Mouse (Mus musculus) midbrain, embryonic 14.5 days (tissue): Measurements from ENCODE around the gene Kif26b. TPM values are rescaled to one million over a fixed set of nuclear protein-coding genes. Genes with fewer than 3 reads are reported as not detected.

Source experiments
- ATAC-seq: fragments of 200-750 bp; cut with Nextera tagmentation; 2 replicates; pipeline ENCODE4 v1.8.0; 2017; ENCODE audit warnings: moderate number of reproducible peaks, moderate library complexity; ENCODE audit not compliant: low FRiP score, low TSS enrichment
- DNase-seq: peaks from one replicate; pipeline ENCODE4 v3.0.0-alpha.2; 2015
- H3K27ac ChIP-seq: fragments of 300-500 bp; sonication (generic); replicated peaks from 2 replicates; pipeline ENCODE4 v1.5.1; 2014; ENCODE audit warnings: mild to moderate bottlenecking, low read depth, low read length, moderate library complexity
- H3K27me3 ChIP-seq: fragments of 300-500 bp; sonication (generic); 2 replicates; pipeline ENCODE4 v1.6.1; 2014; ENCODE audit warnings: low read length, control low read depth, mixed read lengths; ENCODE audit not compliant: control insufficient read depth, insufficient read depth
- H3K36me3 ChIP-seq: fragments of 300-500 bp; sonication (generic); 2 replicates; pipeline ENCODE4 v1.6.1; 2014; ENCODE audit warnings: low read length, control low read depth; ENCODE audit not compliant: control insufficient read depth, insufficient read depth
- H3K4me1 ChIP-seq: fragments of 300-500 bp; sonication (generic); 2 replicates; pipeline ENCODE4 v1.6.1; 2014; ENCODE audit warnings: mild to moderate bottlenecking, antibody characterized with exemption, low read length, control low read depth; ENCODE audit not compliant: control insufficient read depth, insufficient read depth
- H3K4me2 ChIP-seq: fragments of 300-500 bp; sonication (generic); 2 replicates; pipeline ENCODE4 v1.6.1; 2014; ENCODE audit warnings: mild to moderate bottlenecking, low read length, moderate library complexity
- H3K4me3 ChIP-seq: fragments of 300-500 bp; sonication (generic); replicated peaks from 2 replicates; pipeline ENCODE4 v1.5.1; 2014; ENCODE audit warnings: low read depth, low read length
- H3K9ac ChIP-seq: fragments of 300-500 bp; sonication (generic); replicated peaks from 2 replicates; pipeline ENCODE4 v1.6.1; 2014; ENCODE audit warnings: mild to moderate bottlenecking, low read length, moderate library complexity
- H3K9me3 ChIP-seq: fragments of 300-500 bp; sonication (generic); 2 replicates; pipeline ENCODE4 v1.6.1; 2016; ENCODE audit warnings: low read length, control low read depth, mixed read lengths; ENCODE audit not compliant: control insufficient read depth
- WGBS: fragments of 180-500 bp; shearing (Covaris S2); extraction: QIAGEN DNeasy Blood & Tissue Kit; methylation state at CpG from one replicate; pipeline ENCODE4 v1.1.7; 2014; 5-methylcytosine and 5-hydroxymethylcytosine counted together
- polyA plus RNA-seq: library from polyadenylated mRNA; unstranded; fragments of >200 nt; fragmentation: Nextera tagmentation; extraction: Ambion mirVana; gene quantifications from 2 replicates; pipeline ENCODE4 v1.2.1, GENCODE M21; 2014

The Kif26b gene
- polyA plus RNA-seq, 1 experiment from 2014 or later, result 12.8 TPM

DNA sequence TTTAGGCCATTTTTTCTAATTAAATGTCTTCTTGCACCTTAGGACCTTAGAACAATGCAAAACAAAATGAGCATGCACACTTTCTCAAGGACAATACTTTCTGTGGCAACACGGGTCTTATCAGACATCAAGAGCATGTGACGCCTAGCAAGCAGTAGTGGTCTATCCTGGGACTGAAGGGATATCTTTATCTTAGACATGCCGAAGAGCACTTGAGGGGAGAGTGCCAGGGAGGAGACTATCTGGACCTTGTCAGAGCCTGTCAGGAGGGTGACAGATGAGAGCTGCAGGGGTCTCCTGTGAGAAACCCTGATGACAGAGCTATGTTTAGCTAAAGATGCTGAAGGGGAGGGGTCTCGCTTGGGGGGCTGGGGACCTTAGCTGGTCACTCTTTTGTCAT, 116.0 kb downstream of the Kif26b start:
- Histone ChIP-seq H3K4me3 (no peak overlapping the region), H3K4me1 (no peaks in the 10 kb centered on the region), H3K9ac (no peak overlapping the region), H3K9me3 (no peaks in the 10 kb centered on the region), H3K27me3 (no peaks in the 10 kb centered on the region), H3K36me3 (no peaks in the 10 kb centered on the region), H3K27ac (no peak overlapping the region), H3K4me2 (no peak overlapping the region)
- no peak for DNase-seq
- 87% methylated on average over 4 of the region's 4 CpGs for WGBS
- no peak for ATAC-seq

DNA sequence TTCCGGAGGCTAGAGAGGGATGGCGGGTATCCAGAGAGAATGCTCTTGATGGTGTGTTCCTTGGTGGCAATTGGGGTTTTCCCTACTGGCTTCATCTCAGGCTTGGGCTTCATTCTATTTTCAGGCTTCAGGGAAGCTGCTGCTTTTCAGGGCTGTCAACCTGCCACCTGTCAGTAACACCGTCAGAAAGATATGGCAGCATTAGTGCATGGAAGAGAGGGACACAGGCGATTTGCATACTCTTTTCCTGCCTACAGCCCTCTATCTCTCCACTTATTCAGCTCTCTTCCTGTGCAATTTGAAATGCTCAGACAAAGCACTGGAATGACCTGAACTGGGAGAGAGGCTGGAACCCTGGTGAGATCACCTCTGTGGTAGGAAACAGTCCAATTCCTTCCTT, 117.7 kb downstream of the Kif26b start:
- WGBS, result 75% methylated on average over 4 of the region's 4 CpGs
- no peak overlapping the region for H3K4me3 ChIP-seq
- no peak for ATAC-seq
- no peaks in the 10 kb centered on the region for H3K9me3 ChIP-seq
- H3K4me1 ChIP-seq, result no peaks in the 10 kb centered on the region
- no peaks in the 10 kb centered on the region for H3K27me3 ChIP-seq
- H3K27ac ChIP-seq, result no peak overlapping the region
- no peak for DNase-seq
- H3K9ac ChIP-seq, result no peak overlapping the region
- H3K36me3 ChIP-seq, result no peaks in the 10 kb centered on the region
- no peak overlapping the region for H3K4me2 ChIP-seq

DNA sequence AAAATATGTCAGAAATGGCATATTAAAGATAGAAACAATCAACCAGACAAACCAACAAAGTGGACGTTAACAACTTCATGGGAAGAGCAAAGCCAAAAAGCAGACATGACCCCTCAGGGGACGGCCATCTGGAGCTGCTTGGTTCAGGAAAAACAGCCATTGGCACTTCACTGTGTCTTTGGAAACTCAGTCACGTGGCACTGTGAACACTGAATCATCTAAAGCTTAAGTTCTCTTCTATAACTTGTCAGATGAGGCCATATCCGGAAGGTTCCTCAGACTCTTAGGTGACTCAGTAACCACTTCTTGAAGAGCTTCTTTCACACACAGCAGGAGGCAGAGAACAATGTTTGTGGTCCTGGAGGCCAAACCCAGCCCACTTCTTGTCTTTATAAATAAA, 126.6 kb downstream of the Kif26b start:
- H3K27me3 ChIP-seq, result no peaks in the 10 kb centered on the region
- H3K4me2 ChIP-seq, result no peak overlapping the region
- H3K27ac ChIP-seq, result no peak overlapping the region
- ATAC-seq (no peak), DNase-seq (no peak)
- no peaks in the 10 kb centered on the region for H3K9me3 ChIP-seq
- H3K36me3 ChIP-seq, result no peaks in the 10 kb centered on the region
- WGBS, result 88% methylated on average over 4 of the region's 4 CpGs
- no peak overlapping the region for H3K9ac ChIP-seq
- no peak overlapping the region for H3K4me3 ChIP-seq
- H3K4me1 ChIP-seq, result no peaks in the 10 kb centered on the region

DNA sequence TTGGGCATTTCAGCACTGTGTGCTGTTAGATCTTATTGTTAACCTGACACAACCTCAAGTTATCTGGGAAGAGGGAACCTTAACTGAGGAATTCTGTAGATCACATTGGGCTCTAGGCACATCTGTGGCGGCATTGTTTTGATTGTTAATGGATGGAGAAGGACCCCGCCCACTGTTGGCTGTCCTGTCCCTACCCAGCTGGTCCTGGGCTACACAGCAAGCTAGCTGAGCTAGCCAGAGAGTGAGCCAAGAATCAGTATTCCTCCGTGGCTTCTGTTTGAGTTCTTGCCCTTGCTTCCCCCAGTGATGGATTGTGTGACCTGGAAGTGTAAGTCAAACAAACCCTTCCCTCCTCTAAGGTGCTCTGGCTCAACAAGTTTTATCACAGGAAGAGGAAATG, 132.1 kb downstream of the Kif26b start:
- WGBS, result 71% methylated on average over 3 of the region's 3 CpGs
- no peaks in the 10 kb centered on the region for H3K36me3 ChIP-seq
- H3K4me1 ChIP-seq, result no peaks in the 10 kb centered on the region
- H3K9me3 ChIP-seq, result no peaks in the 10 kb centered on the region
- ATAC-seq, result no peak
- no peaks in the 10 kb centered on the region for H3K27me3 ChIP-seq
- no peak overlapping the region for H3K27ac ChIP-seq
- no peak for DNase-seq
- H3K4me3 ChIP-seq, result no peak overlapping the region
- no peak overlapping the region for H3K9ac ChIP-seq
- no peak overlapping the region for H3K4me2 ChIP-seq

DNA sequence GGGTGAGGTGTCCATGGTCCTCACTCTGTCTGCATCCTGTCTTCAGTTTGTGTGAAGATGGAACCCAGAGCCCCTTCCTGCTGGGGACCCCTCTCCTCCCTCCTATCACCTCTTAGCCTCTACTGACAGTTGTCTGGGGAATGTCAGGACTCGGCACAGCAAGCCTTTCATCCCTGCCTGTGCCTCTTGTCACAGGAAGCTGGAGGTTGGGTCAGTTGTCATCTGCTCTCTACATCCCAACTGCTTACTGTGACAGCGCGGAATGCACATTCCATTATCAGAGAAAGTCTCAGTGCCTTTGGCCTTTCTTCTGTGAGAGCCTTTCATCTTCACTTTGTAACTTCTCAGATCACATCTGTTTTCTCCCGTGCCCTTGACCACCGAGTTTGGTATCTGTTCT, 132.6 kb downstream of the Kif26b start:
- H3K9ac ChIP-seq, result no peak overlapping the region
- no peak overlapping the region for H3K4me2 ChIP-seq
- H3K4me1 ChIP-seq, result no peaks in the 10 kb centered on the region
- ATAC-seq (no peak), DNase-seq (no peak)
- no peaks in the 10 kb centered on the region for H3K9me3 ChIP-seq
- 44% methylated on average over 5 of the region's 5 CpGs for WGBS
- H3K4me3 ChIP-seq, result no peak overlapping the region
- H3K36me3 ChIP-seq, result no peaks in the 10 kb centered on the region
- H3K27ac ChIP-seq, result no peak overlapping the region
- H3K27me3 ChIP-seq, result no peaks in the 10 kb centered on the region

- Histone ChIP-seq H3K27ac (no peak overlapping the region), H3K27me3 (no peaks in the 10 kb centered on the region), H3K4me3 (no peak overlapping the region), H3K36me3 (no peaks in the 10 kb centered on the region), H3K9ac (no peak overlapping the region), H3K4me1 (no peaks in the 10 kb centered on the region), H3K4me2 (no peak overlapping the region), H3K9me3 (no peaks in the 10 kb centered on the region)
- DNase-seq (no peak), ATAC-seq (no peak)
- WGBS, result 79% methylated on average over 1 of the region's 1 CpGs
These were observed 134.6 kb downstream of the Kif26b start for GRCm38 (mm10) chr1:178663539-178663938.

DNA sequence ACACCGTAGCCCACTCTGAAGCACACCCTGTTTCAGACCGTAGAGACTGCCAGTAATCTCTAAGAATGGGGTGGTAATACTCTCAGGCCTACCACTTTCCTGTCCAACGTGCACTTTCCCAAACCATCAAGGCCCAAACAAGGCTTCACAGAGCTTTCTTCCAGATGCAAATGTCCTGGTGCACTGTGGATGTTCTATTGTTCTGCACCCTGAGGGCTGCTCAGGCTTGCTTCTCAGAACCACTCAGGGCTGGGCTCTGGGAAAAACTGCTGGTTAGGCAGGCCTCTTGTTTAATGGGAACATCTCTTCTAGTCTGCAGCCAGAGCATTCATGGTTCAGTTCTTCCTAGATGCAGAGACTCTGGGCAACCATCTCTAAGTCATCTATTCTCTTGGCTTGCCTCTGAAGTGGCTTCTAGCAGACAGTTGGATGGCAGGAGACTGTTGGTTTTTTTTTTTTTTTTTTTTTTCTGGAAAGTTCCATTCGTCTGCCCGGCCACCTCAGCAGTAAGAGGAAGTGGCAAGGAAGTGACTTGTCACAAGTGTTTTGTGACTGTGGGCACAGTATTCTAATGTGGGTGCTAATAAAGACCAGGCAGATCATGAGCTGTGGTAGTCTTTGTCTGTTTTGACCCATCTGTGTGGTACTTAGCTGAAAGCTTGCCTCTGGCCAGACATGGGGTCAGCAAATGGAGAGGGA, 135.5 kb downstream of the Kif26b start:
- Histone ChIP-seq H3K9ac (no peak overlapping the region), H3K4me2 (no peak overlapping the region)
- no peak for DNase-seq

DNA sequence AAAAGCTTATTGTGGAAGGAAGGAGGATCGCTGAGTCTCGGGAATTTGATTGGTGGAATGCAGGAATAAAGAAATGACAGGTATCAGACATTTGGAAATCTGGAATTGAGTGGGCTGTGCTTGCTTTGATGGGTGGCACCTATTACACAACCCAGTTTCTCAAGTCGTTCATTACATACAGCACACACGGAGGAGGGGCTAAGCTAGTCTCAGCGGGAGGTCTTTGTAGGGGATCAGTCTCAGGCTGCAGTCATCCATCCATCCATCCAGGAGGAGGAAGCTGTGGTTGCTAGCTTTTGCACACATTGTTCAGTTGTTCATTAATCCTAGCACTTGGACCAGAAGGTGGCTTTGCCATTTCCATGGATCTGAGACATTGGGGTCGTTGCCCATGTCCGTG, 137.6 kb downstream of the Kif26b start:
- no peak overlapping the region for H3K4me2 ChIP-seq
- no peaks in the 10 kb centered on the region for H3K36me3 ChIP-seq
- no peak for ATAC-seq
- H3K4me3 ChIP-seq, result no peak overlapping the region
- no peaks in the 10 kb centered on the region for H3K9me3 ChIP-seq
- no peak overlapping the region for H3K9ac ChIP-seq
- 72% methylated on average over 7 of the region's 7 CpGs for WGBS
- H3K27me3 ChIP-seq, result no peaks in the 10 kb centered on the region
- no peaks in the 10 kb centered on the region for H3K4me1 ChIP-seq
- no peak overlapping the region for H3K27ac ChIP-seq
- DNase-seq, result no peak

More for the DNA sequence above, 135.5 kb downstream of the Kif26b start:
- Histone ChIP-seq H3K27ac (no peak overlapping the region), H3K4me1 (no peaks in the 10 kb centered on the region), H3K9me3 (no peaks in the 10 kb centered on the region), H3K36me3 (no peaks in the 10 kb centered on the region), H3K4me3 (no peak overlapping the region), H3K27me3 (no peaks in the 10 kb centered on the region)
- no peak for ATAC-seq
- WGBS, result 69% methylated on average over 5 of the region's 5 CpGs

DNA sequence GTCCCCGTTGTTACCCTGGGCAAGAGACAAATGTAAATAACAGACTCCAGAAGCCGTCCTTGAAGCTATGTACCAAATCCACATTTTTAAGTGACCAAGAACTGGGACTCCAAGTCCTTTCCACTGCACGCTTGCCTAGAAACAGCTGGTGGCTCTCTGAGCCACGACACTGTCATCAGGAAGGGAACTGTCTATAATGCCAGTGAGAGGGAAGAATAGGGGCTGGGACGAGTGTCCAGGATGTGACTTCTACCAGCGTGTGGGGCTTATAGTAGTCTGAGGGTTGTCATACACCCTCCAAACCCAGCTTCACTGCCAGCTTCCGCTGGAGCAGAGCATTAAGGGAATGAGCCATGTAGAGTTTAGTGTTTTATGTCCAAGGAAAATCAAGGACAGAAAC, 138.9 kb downstream of the Kif26b start:
- Histone ChIP-seq H3K4me2 (no peak overlapping the region), H3K4me3 (no peak overlapping the region), H3K27ac (no peak overlapping the region), H3K36me3 (no peaks in the 10 kb centered on the region), H3K9ac (no peak overlapping the region), H3K9me3 (no peaks in the 10 kb centered on the region), H3K27me3 (no peaks in the 10 kb centered on the region), H3K4me1 (peaks cover 5% of the 10 kb centered on the region; the same call in 1 of the 2 replicates)
- 87% methylated on average over 7 of the region's 7 CpGs for WGBS
- ATAC-seq, result no peak
- no peak for DNase-seq
